Mouse (Mus musculus): Measurements from ENCODE around the gene Olfr642.

DNA sequence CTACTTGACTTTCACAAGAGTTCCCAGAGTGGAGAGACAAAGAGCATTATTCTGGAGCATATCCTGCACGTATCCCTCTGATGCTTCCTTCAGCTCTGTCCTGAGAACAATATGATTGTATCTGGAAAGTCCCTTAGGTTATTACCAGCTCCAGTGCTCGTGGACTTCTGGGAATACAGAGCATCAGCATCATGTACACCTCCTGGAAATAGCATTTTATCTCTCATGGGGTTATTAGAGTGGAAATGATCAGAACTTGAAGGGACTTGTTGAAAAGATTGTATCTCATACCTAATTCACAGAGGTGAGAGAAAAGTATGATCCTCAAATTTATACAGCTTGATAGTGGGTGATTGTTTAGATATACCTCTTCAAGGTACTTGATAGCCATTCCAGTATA is 8.9 kb upstream of the Olfr642 start, which contains the start of gene 4930516K23Rik:
- TF ChIP-seq POLR2A (IDR thresholded peaks at IDR 0.05; ENCODE audit: borderline replicate concordance, low read depth, low read length) = no peak
- no peak for TF ChIP-seq CTCF (IDR thresholded peaks at IDR 0.05; ENCODE audit: low read depth, low read length)
